ENCODE assay signal across 25 mouse cellular contexts in the genomic region with DNA sequence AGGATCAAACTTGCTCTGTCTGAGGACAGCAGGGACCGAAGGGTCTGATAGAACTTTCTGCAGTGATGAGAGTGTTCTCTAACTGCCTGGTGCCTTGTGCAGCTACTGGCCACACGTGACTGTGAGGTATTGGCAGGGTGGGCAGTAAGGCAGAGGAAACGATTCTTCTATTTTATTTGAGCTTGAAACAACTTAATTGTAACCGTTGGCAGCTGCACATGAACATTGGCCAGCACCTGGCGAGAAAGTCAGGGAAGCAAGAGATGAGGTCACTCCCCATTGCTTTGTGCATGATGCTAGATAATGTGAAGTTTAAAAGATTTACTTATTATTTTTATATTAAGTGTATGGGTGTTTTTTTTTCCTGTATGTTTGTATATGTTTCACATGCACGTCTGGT.
DNase-seq lines count a peak whose midpoint lies in the region; ATAC-seq and TF ChIP-seq lines count a peak whose summit lies in the region.
"Had no signal": no experiment of that assay in that cellular context is flagged by ENCODE, and none has a peak within 500 bp of the region (broad histone marks: within the 10 kb centered on the region; RNA-seq: fewer than 3 reads in every experiment).

No protein-coding gene starts in this region.

- no peak for TF ChIP-seq POLR2A in liver, adult 2 months (IDR thresholded peaks at IDR 0.05; ENCODE audit: extremely low read depth, insufficient read depth, low read length)

- WGBS in heart, embryonic 13.5 days = 79% methylated on average over 6 of the region's 6 CpGs
- 47% methylated on average over 6 of the region's 6 CpGs for WGBS in liver, adult 2 months
- WGBS in liver, embryonic 11.5 days = 83% methylated on average over 6 of the region's 6 CpGs
- 67% methylated on average over 6 of the region's 6 CpGs for WGBS in stomach, postnatal 0 days

- no peak overlapping the region for H3K9ac ChIP-seq in heart, embryonic 13.5 days
- H3K9ac ChIP-seq in liver, adult 2 months (ENCODE audit: low read depth, low read length) = no peak overlapping the region
- no peak overlapping the region for H3K9ac ChIP-seq in liver, embryonic 11.5 days (ENCODE audit: low read depth, low read length)
- H3K9ac ChIP-seq in stomach, postnatal 0 days (ENCODE audit: low read length) = no peak overlapping the region
- H3K9ac ChIP-seq: embryonic facial prominence, embryonic 12.5 days; embryonic facial prominence, embryonic 15.5 days; forebrain, postnatal 0 days; hindbrain, embryonic 13.5 days; intestine, embryonic 15.5 days had no signal

- no peaks in the 10 kb centered on the region for H3K9me3 ChIP-seq in heart, embryonic 13.5 days
- no peaks in the 10 kb centered on the region for H3K9me3 ChIP-seq in liver, embryonic 11.5 days (ENCODE audit: control insufficient read depth, low read length)
- no peaks in the 10 kb centered on the region for H3K9me3 ChIP-seq in stomach, postnatal 0 days (ENCODE audit: control insufficient read depth, low read length)
- H3K9me3 ChIP-seq: embryonic facial prominence, embryonic 12.5 days; embryonic facial prominence, embryonic 15.5 days; hindbrain, embryonic 10.5 days; hindbrain, embryonic 13.5 days; intestine, embryonic 15.5 days had no signal

- no peaks in the 10 kb centered on the region for H3K36me3 ChIP-seq in heart, embryonic 13.5 days
- H3K36me3 ChIP-seq in liver, adult 2 months (ENCODE audit: control insufficient read depth, insufficient read depth, low read length) = no peaks in the 10 kb centered on the region
- H3K36me3 ChIP-seq in liver, embryonic 11.5 days (ENCODE audit: control insufficient read depth, insufficient read depth, low read length) = no peaks in the 10 kb centered on the region
- no peaks in the 10 kb centered on the region for H3K36me3 ChIP-seq in stomach, postnatal 0 days (ENCODE audit: control insufficient read depth, insufficient read depth, low read length)
- H3K36me3 ChIP-seq: embryonic facial prominence, embryonic 12.5 days; embryonic facial prominence, embryonic 15.5 days; G1E; hindbrain, embryonic 10.5 days; hindbrain, embryonic 13.5 days; intestine, embryonic 15.5 days had no signal

- H3K79me2 ChIP-seq in liver, adult 2 months (ENCODE audit: control insufficient read depth, insufficient read depth, low read length) = no peaks in the 10 kb centered on the region

- intact Hi-C loops in gastrocnemius, adult 2 months (cut with DNase I) = no loop called here

- H3K4me3 ChIP-seq in gastrocnemius, adult 2 months = no peak overlapping the region; the same call in 1 of the 2 replicates
- no peak overlapping the region for H3K4me3 ChIP-seq in heart, embryonic 13.5 days
- no peak overlapping the region for H3K4me3 ChIP-seq in liver, adult 2 months (ENCODE audit: insufficient read depth, low read depth, low read length)
- no peak overlapping the region for H3K4me3 ChIP-seq in liver, embryonic 11.5 days (ENCODE audit: low read depth, low read length)
- H3K4me3 ChIP-seq in stomach, postnatal 0 days (ENCODE audit: low read depth, low read length) = no peak overlapping the region
- H3K4me3 ChIP-seq: embryonic facial prominence, embryonic 12.5 days; embryonic facial prominence, embryonic 15.5 days; hindbrain, embryonic 10.5 days; hindbrain, embryonic 13.5 days; intestine, embryonic 15.5 days had no signal

- no peaks in the 10 kb centered on the region for H3K27me3 ChIP-seq in heart, embryonic 13.5 days (replicated peaks)
- H3K27me3 ChIP-seq in liver, adult 2 months (ENCODE audit: control insufficient read depth, insufficient read depth, low read length) = no peaks in the 10 kb centered on the region
- no peaks in the 10 kb centered on the region for H3K27me3 ChIP-seq in liver, embryonic 11.5 days (replicated peaks; ENCODE audit: control insufficient read depth, insufficient read depth, low read length)
- H3K27me3 ChIP-seq in stomach, postnatal 0 days (ENCODE audit: control insufficient read depth, insufficient read depth, low read length) = no peaks in the 10 kb centered on the region
- H3K27me3 ChIP-seq: CH12.LX; embryonic facial prominence, embryonic 12.5 days; embryonic facial prominence, embryonic 15.5 days; hindbrain, embryonic 13.5 days; intestine, embryonic 15.5 days; Patski had no signal

- H3K27ac ChIP-seq in gastrocnemius, adult 2 months = peak overlapping the region; percentile 74
- 0 out of 2 replicates have a peak overlapping the region, but pooled peaks have one; percentile 12 for H3K27ac ChIP-seq in heart, embryonic 13.5 days (replicated peaks)
- H3K27ac ChIP-seq in liver, adult 2 months (replicated peaks; ENCODE audit: insufficient read depth, low read depth, low read length) = 0 out of 2 replicates have a peak overlapping the region, but pooled peaks have one; percentile 2
- no peak overlapping the region for H3K27ac ChIP-seq in liver, embryonic 11.5 days (ENCODE audit: low read depth, low read length)
- peak overlapping the region; percentile 53 for H3K27ac ChIP-seq in stomach, postnatal 0 days (replicated peaks)
- H3K27ac ChIP-seq: embryonic facial prominence, embryonic 12.5 days; embryonic facial prominence, embryonic 15.5 days; hindbrain, embryonic 10.5 days; hindbrain, embryonic 13.5 days; intestine, embryonic 15.5 days had no signal

- ATAC-seq in heart, embryonic 13.5 days (ENCODE audit: extremely low read depth, insufficient number of reproducible peaks, low FRiP score, low TSS enrichment) = no peak
- ATAC-seq in liver, embryonic 11.5 days (replicated peaks; ENCODE audit: low FRiP score) = no peak
- no peak for ATAC-seq in stomach, postnatal 0 days (ENCODE audit: low FRiP score, low TSS enrichment)
- ATAC-seq: forebrain, embryonic 14.5 days; forebrain, postnatal 0 days; hindbrain, embryonic 16.5 days; Patski had no signal

- no peak overlapping the region for H3K4me2 ChIP-seq in heart, embryonic 13.5 days
- H3K4me2 ChIP-seq in liver, embryonic 11.5 days = no peak overlapping the region
- H3K4me2 ChIP-seq in stomach, postnatal 0 days (replicated peaks; ENCODE audit: low read depth) = no peak overlapping the region
- H3K4me2 ChIP-seq: embryonic facial prominence, embryonic 12.5 days; embryonic facial prominence, embryonic 15.5 days; hindbrain, embryonic 13.5 days; intestine, embryonic 15.5 days had no signal

- DNase-seq in gastrocnemius, adult 2 months = peak; percentile 58
- DNase-seq in gastrocnemius, postnatal 10 days = no peak
- no peak for DNase-seq in heart, adult 8-10 months (ENCODE audit: low spot score)
- DNase-seq in liver, adult 2 months (ENCODE audit: extremely low read depth, low read depth, low spot score) = peak; percentile 79
- no peak for DNase-seq in liver, embryonic 11.5 days (ENCODE audit: low spot score)
- DNase-seq in stomach, postnatal 0 days (ENCODE audit: low spot score) = no peak
- DNase-seq: adrenal gland, postnatal 10 days; adrenal gland, postnatal 36 days; B cell, adult 2 months; cerebellum, adult 18-20 months; cerebellum, adult 9-10 months; cerebellum, postnatal 25 days; forebrain, postnatal 0 days; kidney, adult 11 months had no signal

- TF ChIP-seq EP300 in stomach, postnatal 0 days (optimal IDR thresholded peaks at IDR 0.05) = no peak

- H3K4me1 ChIP-seq in heart, embryonic 13.5 days = peaks cover 34% of the 10 kb centered on the region
- H3K4me1 ChIP-seq in liver, adult 2 months (ENCODE audit: control insufficient read depth, insufficient read depth, low read length) = peaks cover 20% of the 10 kb centered on the region
- H3K4me1 ChIP-seq in liver, embryonic 11.5 days (replicated peaks; ENCODE audit: control insufficient read depth, insufficient read depth, low read length) = peaks cover 4% of the 10 kb centered on the region; the same call in 1 of the 2 replicates
- no peaks in the 10 kb centered on the region for H3K4me1 ChIP-seq in stomach, postnatal 0 days (replicated peaks; ENCODE audit: control insufficient read depth, insufficient read depth)
- H3K4me1 ChIP-seq: hindbrain, embryonic 10.5 days; hindbrain, embryonic 13.5 days had no signal

- no peak for TF ChIP-seq CTCF in gastrocnemius, adult 2 months (IDR thresholded peaks at IDR 0.05)
- no peak for TF ChIP-seq CTCF in liver, adult 2 months (IDR thresholded peaks at IDR 0.05; ENCODE audit: low read depth, low read length)
- TF ChIP-seq CTCF in stomach, postnatal 0 days (IDR thresholded peaks at IDR 0.05; ENCODE audit: low read depth) = no peak

Comparison
In these comparisons a context has a peak if more than half of its experiments do, and no peak if none do; other contexts are left out.
1. DNase-seq: peak in gastrocnemius, adult 2 months (single experiment) and liver, adult 2 months (single experiment); none in gastrocnemius, postnatal 10 days (single experiment), heart, adult 8-10 months (single experiment), liver, embryonic 11.5 days (single experiment) and stomach, postnatal 0 days (single experiment).